Mouse (Mus musculus) spleen, postnatal 14 days (tissue): ENCODE data around the gene AI597479.
"Not testable (repeated sequence)": the region's sequence is repeated elsewhere in the genome, so short reads cannot be mapped to it uniquely, and the experiment has no call there.

ENCODE experiments used
- DNase-seq, 2 experiments: peaks; one replicate each; pipeline ENCODE4 v3.0.0; 2021 to 2022; ENCODE audit warnings: low spot score in 2 of 2

The AI597479 gene

GRCm38 (mm10) chr1:43124726-43125125 lies 26.2 kb downstream of the AI597479 start:
- DNase-seq: no peak

- no peak for DNase-seq
Observed at GRCm38 (mm10) chr1:43127196-43127595, 28.7 kb downstream of the AI597479 start.

GRCm38 (mm10) chr1:43127820-43128610 lies 29.5 kb downstream of the AI597479 start:
- DNase-seq: no peak

- DNase-seq: no peak
Observed at GRCm38 (mm10) chr1:43130219-43130981, 31.9 kb downstream of the AI597479 start.

- DNase-seq: no peak
Observed at GRCm38 (mm10) chr1:43131591-43131990, 33.1 kb downstream of the AI597479 start.

- DNase-seq: not testable (repeated sequence)
Observed at GRCm38 (mm10) chr1:43136488-43137029, 38.0 kb downstream of the AI597479 start.

- DNase-seq: no peak
Observed at GRCm38 (mm10) chr1:43137334-43137733, 38.8 kb downstream of the AI597479 start.

- DNase-seq: no peak
Observed at GRCm38 (mm10) chr1:43138268-43138812, 39.8 kb downstream of the AI597479 start.

GRCm38 (mm10) chr1:43139587-43140266 lies 41.2 kb downstream of the AI597479 start:
- peak; percentile 57 to 77 for DNase-seq

GRCm38 (mm10) chr1:43141555-43141961 lies 43.0 kb downstream of the AI597479 start:
- DNase-seq: no peak

- DNase-seq: no peak
Observed at GRCm38 (mm10) chr1:43142849-43143248, 44.3 kb downstream of the AI597479 start.

- no peak for DNase-seq
Observed at GRCm38 (mm10) chr1:43143284-43143683, 44.8 kb downstream of the AI597479 start.

- DNase-seq: no peak
Observed at GRCm38 (mm10) chr1:43143791-43144190, 45.3 kb downstream of the AI597479 start.

- no peak for DNase-seq
Observed at GRCm38 (mm10) chr1:43144338-43144906, 45.9 kb downstream of the AI597479 start.

GRCm38 (mm10) chr1:43145388-43145787 lies 46.9 kb downstream of the AI597479 start:
- no peak for DNase-seq

GRCm38 (mm10) chr1:43147474-43147873 lies 49.0 kb downstream of the AI597479 start:
- no peak for DNase-seq

GRCm38 (mm10) chr1:43150225-43150624 lies 51.7 kb downstream of the AI597479 start:
- no peak for DNase-seq

- DNase-seq: no peak
Observed at GRCm38 (mm10) chr1:43152626-43153025, 54.1 kb downstream of the AI597479 start.

- no peak for DNase-seq
Observed at GRCm38 (mm10) chr1:43153538-43153937, 55.0 kb downstream of the AI597479 start.

- no peak for DNase-seq
Observed at GRCm38 (mm10) chr1:43154491-43154890, 56.0 kb downstream of the AI597479 start.

GRCm38 (mm10) chr1:43157907-43158306 lies 59.4 kb downstream of the AI597479 start:
- DNase-seq: no peak
